Mouse (Mus musculus) midbrain, embryonic 14.5 days (tissue): Measurements from ENCODE around the gene Peak1. TPM values are rescaled to one million over a fixed set of nuclear protein-coding genes. Genes with fewer than 3 reads are reported as not detected.

ENCODE experiments used
- microRNA-seq: library from miRNA; unstranded; fragments of <30 nt; microRNA quantifications from one replicate; pipeline ENCODE4, GENCODE M21; 2016
- polyA plus RNA-seq: library from polyadenylated mRNA; unstranded; fragments of >200 nt; fragmentation: Nextera tagmentation; extraction: Ambion mirVana; gene quantifications from 2 replicates; pipeline ENCODE4 v1.2.1, GENCODE M21; 2014

Gene Peak1
- polyA plus RNA-seq, 1 experiment from 2014 or later: 4.7 TPM

Small RNA genes lying within 50 kb of the gene (microRNA-seq; reads per million reads assigned to microRNA genes)
- 0.44 reads per million for gene Gm24270

Other genes with a start within 250 kb of the Peak1 start
- 68.4 and 94.3 TPM in 2 replicates for gene Hmg20a, start 542 bp upstream of the Peak1 start, polyA plus RNA-seq